Mouse (Mus musculus): ENCODE results near the gene Slc9a3r2.
A peak's percentile ranks its signal among the peaks of the same experiment; 100 is the strongest.
"Not testable (repeated sequence)": the region's sequence is repeated elsewhere in the genome, so short reads cannot be mapped to it uniquely, and the experiment has no call there.

Slc9a3r2 gene

DNA sequence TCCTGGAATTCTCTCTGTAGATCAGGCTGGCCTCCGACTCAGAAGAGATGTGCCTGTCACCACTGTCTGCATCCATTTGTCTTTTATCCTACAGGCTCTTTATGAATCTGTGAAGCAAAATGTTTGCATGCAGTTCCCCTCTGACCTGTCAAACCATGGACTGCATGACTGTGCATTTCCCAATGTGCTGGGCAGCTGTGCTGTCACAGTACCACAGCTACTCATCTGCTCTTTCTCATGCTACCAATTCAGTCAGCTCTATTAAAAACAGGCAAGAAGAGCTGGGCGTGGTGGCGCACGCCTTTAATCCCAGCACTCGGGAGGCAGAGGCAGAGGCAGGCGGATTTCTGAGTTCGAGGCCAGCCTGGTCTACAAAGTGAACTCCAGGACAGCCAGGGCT lies 16.9 kb upstream of the Slc9a3r2 start:
- DNase-seq (ENCODE audit: low spot score in 2 of 2): not testable (repeated sequence)

GRCm38 (mm10) chr17:24658017-24658758 lies 8.1 kb upstream of the Slc9a3r2 start, which contains the start of gene Npw:
Npw (minus strand) TSS chr17:24658457.
- peak in 1 of 2 experiments; percentile 18 for DNase-seq (ENCODE audit: low spot score in 2 of 2)

DNA sequence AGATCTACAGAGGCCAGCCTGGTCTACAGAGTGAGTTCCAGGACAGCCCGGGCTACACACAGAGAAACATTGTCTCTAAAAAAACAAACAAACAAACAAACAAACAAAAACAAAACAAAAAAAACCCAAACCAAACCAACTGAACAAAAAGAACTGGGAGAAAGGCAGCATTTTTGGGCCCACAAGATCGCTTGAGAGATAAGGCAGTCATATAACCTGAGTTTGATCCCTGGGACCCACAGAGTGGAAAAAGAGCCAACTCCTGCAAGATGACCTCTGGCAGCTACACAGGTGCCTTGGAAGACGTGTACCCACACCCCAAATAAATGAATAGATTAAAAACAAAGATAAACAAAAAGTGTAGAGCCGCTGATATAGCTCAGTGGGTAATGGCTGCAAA lies 4.8 kb upstream of the Slc9a3r2 start:
- no peak for DNase-seq (ENCODE audit: low spot score in 2 of 2)

DNA sequence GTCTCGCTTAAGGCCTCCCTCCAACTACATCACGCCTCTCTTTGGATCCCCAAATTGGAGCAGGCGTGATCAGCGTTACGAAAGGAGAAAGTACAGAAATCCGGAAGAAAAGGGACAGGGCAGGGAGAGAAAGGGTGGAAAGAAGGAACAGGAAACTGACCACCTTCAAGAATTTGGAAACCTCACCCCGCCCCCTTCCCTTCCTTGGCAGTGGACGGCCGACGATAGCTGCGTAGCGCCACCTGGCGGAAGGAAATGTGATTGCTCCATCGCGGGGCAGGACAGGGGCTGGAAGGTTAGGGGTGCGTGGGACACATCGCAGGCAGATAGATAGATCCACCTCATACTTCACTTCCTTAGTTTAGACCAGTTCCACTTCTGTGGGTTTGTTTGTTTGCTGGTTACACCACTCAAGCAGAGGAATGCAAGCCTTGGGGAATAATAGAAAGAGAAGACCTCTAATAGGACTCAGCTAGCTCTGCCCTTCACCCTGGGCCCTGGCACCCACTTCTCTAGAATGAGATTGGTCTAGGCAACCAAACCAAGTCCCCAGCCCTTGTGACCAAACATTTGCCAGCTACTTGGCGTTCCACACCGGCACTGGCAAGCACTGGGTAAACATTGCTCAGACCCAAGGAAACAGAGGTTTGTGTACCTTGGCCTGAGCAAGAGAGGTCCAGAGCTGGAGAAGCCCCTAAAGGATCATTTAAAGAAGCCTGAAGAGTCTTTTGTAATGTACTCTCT lies 4.0 kb upstream of the Slc9a3r2 start:
- DNase-seq (ENCODE audit: low spot score in 2 of 2): peak; percentile 63 to 73

DNA sequence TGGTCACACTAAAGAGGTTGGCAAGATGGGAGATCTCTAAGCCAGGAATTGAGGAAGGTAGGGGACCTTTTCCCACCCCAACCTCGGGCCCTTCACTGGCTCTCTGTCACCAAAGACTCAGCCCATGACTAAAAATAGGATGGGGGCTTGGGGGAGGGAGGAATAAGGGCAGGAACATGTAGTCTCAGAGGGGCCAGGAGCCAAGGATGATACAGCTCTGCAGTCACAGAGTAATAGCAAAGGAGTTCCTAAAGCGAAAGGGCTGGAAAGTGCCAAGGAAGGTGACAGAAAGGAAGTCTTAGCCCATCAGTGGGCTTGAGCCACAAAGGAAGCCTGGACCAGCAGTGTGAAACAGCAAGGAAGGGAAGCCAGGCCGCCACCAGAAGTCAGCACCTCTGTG lies 1.7 kb upstream of the Slc9a3r2 start:
- DNase-seq (ENCODE audit: low spot score in 2 of 2): no peak

DNA sequence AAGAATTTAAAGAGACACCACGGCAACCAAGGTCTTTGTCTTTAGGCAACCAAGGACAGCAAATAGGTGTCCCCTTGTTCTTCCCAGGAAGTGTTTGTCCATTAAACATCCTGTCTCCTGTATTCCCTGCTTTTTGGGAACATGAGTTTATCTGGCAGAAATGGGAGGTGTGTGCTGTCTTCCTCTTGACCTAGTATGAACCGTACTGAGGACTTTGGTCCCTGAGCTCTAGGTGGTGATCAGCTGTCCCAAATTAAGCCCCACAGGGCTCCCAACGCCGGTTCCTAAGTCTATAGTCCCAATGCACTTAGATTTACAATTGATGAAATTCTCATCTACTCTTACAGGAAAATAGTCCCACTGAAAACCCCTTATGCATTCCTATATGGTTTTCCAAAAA lies 639 bp upstream of the Slc9a3r2 start:
- no peak for DNase-seq (ENCODE audit: low spot score in 2 of 2)

GRCm38 (mm10) chr17:24649581-24650069 lies 502 bp downstream of the Slc9a3r2 start:
- peak; percentile 18 to 31 for DNase-seq (ENCODE audit: low spot score in 2 of 2)

DNA sequence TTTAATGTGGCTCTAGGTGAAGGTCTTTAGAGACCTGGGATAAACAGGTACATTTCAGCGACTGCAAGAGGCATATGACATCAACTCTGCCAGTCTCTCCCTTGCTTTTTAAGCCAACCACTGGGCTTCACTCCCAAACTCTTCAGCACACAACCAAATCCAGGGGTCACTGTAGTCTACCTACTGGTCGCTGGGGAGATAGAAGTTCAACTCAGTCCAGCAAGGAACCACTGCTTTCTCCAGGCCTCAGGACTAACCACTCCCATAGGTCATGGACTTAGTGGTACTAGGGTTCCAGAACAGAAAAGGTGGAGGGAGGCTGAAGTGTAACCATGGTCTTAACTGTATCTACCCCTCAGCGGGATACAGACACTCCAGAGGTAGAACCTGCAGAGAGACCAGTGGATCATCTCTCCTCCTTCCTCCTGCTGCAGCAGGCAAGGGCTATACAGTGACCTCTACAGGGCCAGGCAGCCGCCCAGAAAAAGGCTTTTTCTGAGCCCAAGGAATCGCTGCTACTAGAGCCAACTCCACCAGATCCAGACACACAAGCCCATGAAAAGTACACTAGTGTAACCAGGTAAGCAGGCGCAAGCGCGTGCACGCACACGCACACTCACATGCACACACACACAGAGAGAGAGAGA lies 1.3 kb downstream of the Slc9a3r2 start:
- no peak for DNase-seq (ENCODE audit: low spot score in 2 of 2)

- no peak for DNase-seq (ENCODE audit: low spot score in 2 of 2)
Observed at GRCm38 (mm10) chr17:24647493-24647892, 2.6 kb downstream of the Slc9a3r2 start.

DNA sequence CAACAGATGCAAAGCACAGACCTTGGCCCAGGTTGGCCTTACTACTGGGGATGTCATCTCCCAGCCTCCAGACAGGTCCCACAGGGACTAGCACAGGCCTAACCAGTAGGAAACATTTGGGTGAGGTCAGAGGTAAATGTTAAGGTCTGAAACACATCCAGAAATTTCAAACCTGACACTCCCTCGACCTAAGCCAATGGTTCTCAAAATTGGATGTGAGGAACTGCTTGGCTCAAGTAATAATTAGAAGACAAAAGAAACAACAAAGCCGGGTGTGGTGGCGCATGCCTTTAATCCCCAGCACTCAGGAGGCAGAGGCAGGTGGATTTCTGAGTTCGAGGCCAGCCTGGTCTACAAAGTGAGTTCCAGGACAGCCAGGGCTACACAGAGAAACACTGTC lies 3.7 kb downstream of the Slc9a3r2 start:
- DNase-seq (ENCODE audit: low spot score in 2 of 2): no peak

DNA sequence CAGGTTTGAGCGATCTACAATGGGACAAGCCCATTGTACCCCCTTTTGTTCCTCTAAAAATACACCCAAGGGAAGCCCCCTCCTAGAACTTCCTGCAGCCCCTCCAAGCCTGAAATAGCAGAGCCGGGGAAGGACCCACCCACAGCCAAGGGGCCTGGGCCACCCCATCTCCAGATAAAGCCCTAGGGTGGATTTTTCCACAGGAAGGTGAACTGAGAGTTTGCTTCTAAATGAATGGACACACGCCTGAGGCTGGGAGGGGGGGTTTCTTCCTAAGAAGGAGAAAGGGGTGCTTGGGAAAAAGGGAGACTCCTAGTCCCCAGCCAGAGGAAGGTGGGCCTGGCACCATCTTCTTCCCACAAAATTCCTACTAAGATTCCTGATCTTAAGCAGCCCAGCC lies 4.2 kb downstream of the Slc9a3r2 start:
- DNase-seq (ENCODE audit: low spot score in 2 of 2): no peak

GRCm38 (mm10) chr17:24644875-24645721 lies 5.0 kb downstream of the Slc9a3r2 start:
- no peak for DNase-seq (ENCODE audit: low spot score in 2 of 2)

DNA sequence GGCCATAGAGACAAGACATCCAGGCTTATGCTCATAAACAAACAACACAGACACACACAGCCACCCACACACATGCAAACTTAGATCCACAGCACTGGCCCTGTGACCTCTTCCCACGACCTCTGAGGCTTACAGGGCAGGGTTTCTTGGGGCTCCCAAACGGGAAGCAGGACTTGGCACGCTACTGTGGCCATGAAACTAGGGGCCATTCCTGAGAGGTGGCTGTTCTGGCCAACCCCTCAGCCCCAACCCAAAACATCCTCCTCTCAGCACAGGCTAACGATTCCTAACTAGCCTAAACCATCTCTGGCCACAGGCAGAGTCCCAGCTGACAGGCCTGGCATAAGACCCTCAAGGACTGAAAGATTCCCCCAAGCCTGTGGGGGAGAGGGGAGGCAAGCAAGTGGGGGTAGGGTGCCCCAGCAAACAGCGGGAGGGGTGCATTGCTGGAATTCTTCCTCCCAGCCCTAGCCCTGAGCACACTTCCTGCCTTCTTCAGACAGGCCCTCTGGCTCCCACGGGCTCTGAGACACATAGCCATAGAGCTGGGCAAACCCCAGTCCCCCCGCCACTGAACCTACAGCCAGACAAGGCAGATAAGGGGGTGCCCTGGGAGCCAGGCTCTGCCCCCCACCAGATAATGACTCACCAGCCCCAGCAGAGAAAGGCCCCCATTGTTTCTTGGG lies 6.0 kb downstream of the Slc9a3r2 start:
- DNase-seq (ENCODE audit: low spot score in 2 of 2): no peak

DNA sequence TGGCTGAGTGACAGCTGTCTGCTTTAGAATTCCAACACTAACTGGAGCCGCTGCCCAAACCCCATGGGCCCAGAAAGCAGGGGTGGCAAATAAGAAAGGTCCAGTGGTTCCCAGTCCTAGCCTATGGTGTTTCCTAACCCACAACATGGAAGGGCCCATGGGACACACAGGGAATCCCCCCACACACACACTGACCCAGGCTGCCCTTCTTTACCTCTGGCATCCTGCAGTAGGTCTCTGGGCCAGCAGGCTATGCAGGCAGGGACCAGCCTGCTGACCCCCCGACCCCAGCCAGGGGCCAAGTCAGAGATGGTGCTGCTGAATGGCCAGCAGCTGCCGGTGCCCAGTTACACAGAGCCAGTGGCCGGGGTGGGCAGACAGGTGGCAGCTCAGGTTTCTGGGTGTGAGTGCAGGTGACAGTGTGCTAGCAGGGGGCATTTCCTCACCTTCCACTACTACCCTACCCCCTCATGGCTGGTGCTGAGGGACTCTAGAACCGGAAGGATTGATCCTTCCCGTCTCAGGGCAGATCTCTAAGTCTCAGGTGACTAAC lies 7.3 kb downstream of the Slc9a3r2 start:
- no peak for DNase-seq (ENCODE audit: low spot score in 2 of 2)

GRCm38 (mm10) chr17:24641944-24642343 lies 8.2 kb downstream of the Slc9a3r2 start:
- DNase-seq (ENCODE audit: low spot score in 2 of 2): no peak

DNA sequence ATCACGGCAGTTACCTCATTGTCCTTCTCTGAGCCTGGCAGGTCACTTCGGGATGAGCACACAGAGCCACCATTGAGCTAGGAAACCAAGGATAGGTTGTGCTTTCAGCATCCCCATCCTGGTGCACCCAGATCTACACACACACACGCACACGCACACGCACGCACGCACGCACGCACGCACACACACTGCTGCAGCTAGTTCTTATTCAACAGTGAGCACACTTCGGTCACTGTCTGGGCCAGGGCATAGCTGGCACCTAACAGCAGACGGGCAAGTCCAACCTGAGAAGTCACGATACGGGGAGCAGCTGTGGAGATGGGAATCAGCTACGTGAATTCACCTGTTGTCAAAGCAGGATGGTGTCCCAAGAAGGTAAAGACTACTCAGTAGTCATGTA lies 9.5 kb downstream of the Slc9a3r2 start:
- DNase-seq (ENCODE audit: low spot score in 2 of 2): no peak

- no peak for DNase-seq (ENCODE audit: low spot score in 2 of 2)
Observed at GRCm38 (mm10) chr17:24640119-24640518, 10.0 kb downstream of the Slc9a3r2 start.

- no peak for DNase-seq (ENCODE audit: low spot score in 2 of 2)
Observed at GRCm38 (mm10) chr17:24639571-24639988, 10.5 kb downstream of the Slc9a3r2 start.

DNA sequence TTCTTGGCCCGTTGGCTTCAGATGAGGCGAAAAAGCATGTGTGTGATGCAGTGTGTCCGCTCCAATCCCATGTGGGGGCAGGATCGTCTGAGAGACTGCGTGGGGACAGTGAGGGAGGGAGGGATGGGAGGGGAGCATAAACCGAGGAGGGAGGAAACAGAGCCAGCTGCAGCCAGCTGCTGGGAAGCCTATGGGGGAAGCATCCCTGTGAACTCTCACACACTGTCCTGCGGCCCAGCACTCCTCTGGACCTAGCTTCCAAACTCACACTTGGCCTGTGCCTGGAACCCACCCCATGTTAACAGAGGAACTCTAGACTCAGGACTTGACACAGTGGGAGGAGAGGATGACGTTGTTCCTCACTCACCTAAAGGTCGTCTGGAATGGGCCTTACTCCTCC lies 11.3 kb downstream of the Slc9a3r2 start:
- no peak for DNase-seq (ENCODE audit: low spot score in 2 of 2)

DNA sequence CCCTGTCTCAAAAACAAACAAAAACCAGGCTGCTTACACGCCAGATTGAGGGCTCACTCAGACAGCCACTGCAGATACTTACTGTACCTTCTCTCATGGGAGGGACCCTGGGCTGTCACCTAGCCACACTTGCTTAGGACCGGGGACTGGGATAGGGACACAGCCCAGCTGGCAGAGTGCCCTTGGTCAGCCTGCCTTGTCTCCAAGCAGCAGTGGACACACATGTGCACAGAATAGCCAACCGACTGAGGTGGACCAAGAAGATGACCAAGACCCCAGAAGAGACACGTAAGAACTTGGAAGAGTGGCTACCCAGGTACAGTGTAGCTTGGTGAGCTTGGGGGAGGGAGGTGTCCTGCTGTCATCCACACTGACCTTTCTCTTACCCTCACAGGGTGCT lies 11.9 kb downstream of the Slc9a3r2 start:
- DNase-seq (ENCODE audit: low spot score in 2 of 2): no peak
